Mouse (Mus musculus) cerebellum, adult 11-12 months (tissue): ENCODE results near the gene Zfp27.
"Not testable (repeated sequence)": the region's sequence is repeated elsewhere in the genome, so short reads cannot be mapped to it uniquely, and the experiment has no call there.

Experiments used
- DNase-seq: peaks from one replicate; pipeline ENCODE4 v3.0.0; 2022

The Zfp27 gene

DNA sequence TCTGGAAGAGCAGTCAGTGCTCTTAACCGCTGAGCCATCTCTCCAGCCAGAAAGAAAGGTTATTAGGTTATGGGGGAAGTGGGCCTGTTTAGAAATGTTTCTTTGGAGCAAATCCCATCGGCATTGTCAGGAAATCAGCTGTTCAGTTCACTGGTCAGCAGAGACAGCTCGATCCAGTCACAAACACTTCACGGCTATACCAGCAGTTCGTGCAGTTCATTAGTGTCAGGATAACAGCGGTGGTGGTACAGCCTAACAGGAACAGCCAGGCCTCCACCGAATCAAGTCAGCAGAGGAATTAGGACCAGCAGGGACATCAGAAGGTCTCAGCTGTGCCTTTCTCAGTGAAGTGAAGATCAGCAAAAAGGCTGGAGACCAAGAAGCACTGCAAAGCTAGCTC is 25.5 kb downstream of the Zfp27 start:
- no peak for DNase-seq

- DNase-seq, result no peak
These were observed 26.3 kb downstream of the Zfp27 start for GRCm38 (mm10) chr7:29880056-29880455.

DNA sequence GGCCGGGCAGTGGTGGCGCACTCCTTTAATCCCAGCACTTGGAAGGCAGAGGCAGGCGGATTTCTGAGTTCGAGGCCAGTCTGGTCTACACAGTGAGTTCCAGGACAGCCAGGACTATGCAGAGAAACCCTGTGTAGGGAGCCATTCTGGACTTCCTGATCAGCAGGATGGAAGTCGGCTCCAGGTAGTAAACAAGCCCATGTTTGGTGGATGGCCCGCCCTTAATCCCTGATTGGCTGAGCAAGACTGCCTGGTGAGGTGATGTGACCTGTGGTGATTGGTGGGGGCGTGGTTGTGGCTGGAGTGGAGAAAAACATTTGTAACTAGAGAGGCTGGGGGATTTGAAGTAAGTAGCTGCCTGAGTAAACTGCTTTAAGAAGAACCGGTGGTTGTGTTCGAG is 28.8 kb downstream of the Zfp27 start:
- not testable (repeated sequence) for DNase-seq

GRCm38 (mm10) chr7:29874256-29874655 is 32.1 kb downstream of the Zfp27 start:
- no peak for DNase-seq

- no peak for DNase-seq
These were observed 44.7 kb downstream of the Zfp27 start for GRCm38 (mm10) chr7:29861660-29862059.

GRCm38 (mm10) chr7:29859532-29860517 is 46.5 kb downstream of the Zfp27 start, which contains the start of gene Zfp420:
Gene Zfp420, plus strand, starts transcription at chr7:29859979.
- peak; percentile 94 for DNase-seq

DNA sequence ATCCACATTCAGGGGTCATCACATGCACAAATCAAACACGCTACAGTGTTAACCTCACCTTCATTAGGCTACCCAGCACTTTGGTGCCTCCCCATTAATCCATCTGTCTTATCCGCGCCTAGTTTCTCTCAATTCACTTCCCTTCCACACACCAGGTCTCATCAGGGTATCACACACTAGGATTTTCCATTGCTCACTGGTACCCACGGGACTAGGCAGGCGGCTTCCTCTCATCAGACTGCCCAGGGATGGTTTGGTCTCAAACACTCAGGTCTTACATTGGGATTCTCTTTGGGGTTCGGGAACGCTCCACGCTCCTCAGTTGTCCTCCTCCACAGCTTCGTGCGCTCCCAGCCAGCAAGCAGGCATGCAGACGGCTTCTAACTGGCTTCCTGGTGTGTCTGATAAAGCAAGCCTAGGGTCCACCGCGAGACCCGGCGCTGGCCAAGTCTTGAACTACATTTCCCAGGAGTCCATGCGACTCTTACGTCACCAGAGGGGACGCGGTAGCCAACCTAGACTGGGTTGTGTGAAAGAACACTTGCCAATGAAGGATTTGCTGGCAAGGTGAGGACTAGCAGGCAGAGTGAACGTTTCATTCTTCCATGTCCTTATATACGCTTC is 53.0 kb downstream of the Zfp27 start, which contains the start of gene Zfp940:
Gene Zfp940 (minus strand): TSS at position 451 of the 624 bp plus-strand sequence.
- DNase-seq, result peak; percentile 87

GRCm38 (mm10) chr7:29852831-29853218 is 53.5 kb downstream of the Zfp27 start:
- no peak for DNase-seq

DNA sequence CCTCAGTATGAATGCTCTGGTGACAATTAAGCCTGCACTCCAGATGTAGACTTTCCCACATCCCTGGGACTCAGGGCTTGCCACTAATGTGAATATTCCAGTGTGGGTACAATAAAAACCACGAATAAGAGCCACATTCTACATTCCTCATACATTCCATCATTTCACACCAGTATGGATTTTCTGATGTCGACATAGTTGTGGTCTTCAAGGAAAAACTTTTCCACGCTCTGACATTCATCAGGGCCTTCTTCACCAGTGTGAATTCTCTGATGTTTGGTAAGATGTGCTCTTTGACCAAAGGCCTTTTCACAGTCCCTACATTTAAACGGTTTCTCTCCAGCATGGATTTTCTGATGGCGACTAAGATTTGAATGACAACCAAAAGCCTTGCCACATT is 61.8 kb downstream of the Zfp27 start:
- no peak for DNase-seq
